Mouse (Mus musculus) myocyte (in vitro differentiated cells): ENCODE measurements around the gene 1700025G04Rik.

Experiments used
- CEBPB ChIP-seq: IDR thresholded peaks from 2 replicates; pipeline ENCODE4 v1.6.1; 2011; ENCODE audit warnings: mild to moderate bottlenecking, moderate library complexity; ENCODE audit not compliant: poor library complexity, insufficient read depth, severe bottlenecking
- E2F4 ChIP-seq: IDR thresholded peaks from one replicate; pipeline ENCODE4 v1.6.1; 2011; ENCODE audit warnings: mild to moderate bottlenecking, control low read depth, moderate library complexity; ENCODE audit not compliant: insufficient read depth
- MAX ChIP-seq: IDR thresholded peaks from one replicate; pipeline ENCODE4 v1.6.1; 2011; ENCODE audit warnings: low read depth, mild to moderate bottlenecking, control low read depth
- MYOG ChIP-seq, 3 experiments: IDR thresholded peaks; one replicate each; pipeline ENCODE4 v1.6.1; 2011; ENCODE audit warnings: control low read depth in 2 of 3, low read depth in 2 of 3, mild to moderate bottlenecking in 2 of 3; ENCODE audit not compliant: insufficient read length in 2 of 3, control insufficient read depth in 1 of 3, insufficient read depth in 1 of 3
- POLR2A ChIP-seq: IDR thresholded peaks from one replicate; pipeline ENCODE4 v1.6.1; 2011; ENCODE audit warnings: low read depth, mild to moderate bottlenecking, control low read depth, moderate library complexity; ENCODE audit not compliant: insufficient read length
- POLR2AphosphoS2 ChIP-seq: IDR thresholded peaks from one replicate; pipeline ENCODE4 v1.6.1; 2011; ENCODE audit warnings: low read depth, control low read depth; ENCODE audit not compliant: insufficient read length
- TCF12 ChIP-seq: IDR thresholded peaks from one replicate; pipeline ENCODE4 v1.6.1; 2011; ENCODE audit warnings: mild to moderate bottlenecking, control low read depth; ENCODE audit not compliant: poor library complexity, insufficient read depth, severe bottlenecking
- USF1 ChIP-seq: IDR thresholded peaks from one replicate; pipeline ENCODE4 v1.6.1; 2011; ENCODE audit warnings: low read depth, mild to moderate bottlenecking, control low read depth, moderate library complexity

GRCm38 (mm10) chr1:151900706-151901360 is 189.1 kb downstream of the 1700025G04Rik start:
- TF ChIP-seq POLR2A (no peak), CEBPB (no peak), E2F4 (no peak), MYOG (IDR thresholded peaks at IDR 0.05; ENCODE audit: control insufficient read depth in 1 of 3, insufficient read depth in 1 of 3, insufficient read length in 2 of 3, low read depth in 2 of 3) (no peak), USF1 (no peak), TCF12 (no peak), MAX (no peak), POLR2AphosphoS2 (no peak)
